Mouse (Mus musculus) liver, adult 2 months (tissue): ENCODE measurements at regions not wholly inside any gene's neighbourhood (a gene's known extent, or its start where the extent isn't known, plus 50 kb on each side); places are given as distances from the start of the nearest gene placed in this dataset.

Experiments
- DNase-seq: peaks from one replicate; pipeline ENCODE4 v3.0.0-alpha.2; 2011; ENCODE audit warnings: low read depth, low spot score; ENCODE audit errors: extremely low read depth
- H3K27ac ChIP-seq: fragments of 200-500 bp; replicated peaks from 2 replicates; pipeline ENCODE4 v1.5.1; 2012; ENCODE audit warnings: low read depth, mild to moderate bottlenecking, control low read depth, inconsistent platforms, low read length; ENCODE audit not compliant: insufficient read depth
- H3K27me3 ChIP-seq: fragments of 200-500 bp; 2 replicates; pipeline ENCODE4 v1.6.1; 2012; ENCODE audit warnings: mild to moderate bottlenecking, moderate library complexity, low read length, inconsistent platforms; ENCODE audit not compliant: control insufficient read depth, insufficient read depth
- H3K36me3 ChIP-seq: fragments of 200-500 bp; 2 replicates; pipeline ENCODE4 v1.6.1; 2012; ENCODE audit warnings: low read length, inconsistent platforms; ENCODE audit not compliant: control insufficient read depth, insufficient read depth
- H3K4me1 ChIP-seq: fragments of 200-500 bp; 2 replicates; pipeline ENCODE4 v1.6.1; 2011; ENCODE audit warnings: low read length; ENCODE audit not compliant: control insufficient read depth, insufficient read depth
- H3K4me3 ChIP-seq: fragments of 200-500 bp; 2 replicates; pipeline ENCODE4 v1.5.1; 2011; ENCODE audit warnings: low read depth, mild to moderate bottlenecking, control low read depth, low read length, moderate library complexity; ENCODE audit not compliant: insufficient read depth
- H3K79me2 ChIP-seq: fragments of 200-500 bp; 2 replicates; pipeline ENCODE4 v1.6.1; 2012; ENCODE audit warnings: inconsistent platforms, mild to moderate bottlenecking, low read length, moderate library complexity; ENCODE audit not compliant: control insufficient read depth, insufficient read depth
- H3K9ac ChIP-seq: fragments of 200-500 bp; 2 replicates; pipeline ENCODE4 v1.6.1; 2012; ENCODE audit warnings: low read depth, mild to moderate bottlenecking, control low read depth, inconsistent platforms, low read length
- CTCF ChIP-seq: fragments of 200-500 bp; IDR thresholded peaks from 2 replicates; pipeline ENCODE4 v1.5.1; 2011; ENCODE audit warnings: low read depth, low read length, control low read depth
- POLR2A ChIP-seq: fragments of 200-500 bp; IDR thresholded peaks from 2 replicates; pipeline ENCODE4 v1.6.1; 2011; ENCODE audit warnings: low read length, control low read depth; ENCODE audit not compliant: insufficient read depth; ENCODE audit errors: extremely low read depth
- WGBS: fragments of 180-500 bp; shearing (Covaris S2); methylation state at CpG from one replicate; pipeline ENCODE4 v1.1.7; 2018; 5-methylcytosine and 5-hydroxymethylcytosine counted together

DNA sequence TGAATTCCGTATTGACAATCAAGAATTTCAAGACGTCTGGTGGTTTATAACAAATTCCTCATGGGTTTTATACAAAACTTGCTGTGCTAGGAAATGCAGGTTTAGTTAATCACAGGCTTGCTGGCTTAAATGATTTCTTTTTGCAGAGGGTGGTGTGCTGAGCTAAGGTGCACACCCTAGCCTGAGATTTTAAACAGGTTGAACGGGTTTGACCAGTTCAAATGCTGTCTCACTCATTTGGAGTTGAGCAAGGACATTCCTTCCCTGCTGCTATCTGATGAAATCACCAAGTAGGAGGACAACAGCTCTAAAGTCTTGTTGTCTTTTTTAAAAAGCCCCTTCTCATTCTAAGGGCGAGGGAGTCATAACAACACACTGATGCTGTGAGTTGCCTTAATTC is 128.6 kb upstream of the Fam83b start:
- H3K9ac ChIP-seq = no peak overlapping the region
- TF ChIP-seq POLR2A = no peak
- no peak for TF ChIP-seq CTCF
- H3K27ac ChIP-seq = no peak overlapping the region
- no peaks in the 10 kb centered on the region for H3K36me3 ChIP-seq
- no peaks in the 10 kb centered on the region for H3K79me2 ChIP-seq
- H3K27me3 ChIP-seq = no peaks in the 10 kb centered on the region
- no peaks in the 10 kb centered on the region for H3K4me1 ChIP-seq
- H3K4me3 ChIP-seq = no peak overlapping the region
- DNase-seq = no peak
- 56% methylated on average over 4 of the region's 4 CpGs for WGBS

DNA sequence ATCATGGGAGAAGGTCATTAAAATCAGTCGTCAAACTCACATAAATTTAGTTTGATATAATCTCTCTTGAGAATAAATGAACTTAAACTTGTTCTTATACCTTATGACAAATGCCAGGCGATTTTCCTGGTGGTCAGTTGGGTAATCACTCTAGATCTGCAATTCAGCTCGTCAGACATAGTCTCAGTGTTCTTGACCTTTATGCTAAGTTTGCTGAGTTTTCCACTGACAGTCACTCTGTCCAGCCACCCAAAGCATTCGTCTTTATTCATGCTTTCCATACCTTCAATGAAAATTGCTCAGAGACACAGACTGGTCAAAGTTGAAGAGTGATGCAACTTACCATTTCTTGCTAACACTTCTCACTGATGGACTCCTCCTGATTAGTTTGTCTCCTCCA is 126.1 kb upstream of the Fam83b start:
- Histone ChIP-seq H3K27me3 (no peaks in the 10 kb centered on the region), H3K4me3 (no peak overlapping the region), H3K4me1 (no peaks in the 10 kb centered on the region), H3K36me3 (no peaks in the 10 kb centered on the region), H3K9ac (no peak overlapping the region), H3K79me2 (no peaks in the 10 kb centered on the region), H3K27ac (no peak overlapping the region)
- TF ChIP-seq CTCF (no peak), POLR2A (no peak)
- DNase-seq = no peak
- 67% methylated on average over 4 of the region's 4 CpGs for WGBS

DNA sequence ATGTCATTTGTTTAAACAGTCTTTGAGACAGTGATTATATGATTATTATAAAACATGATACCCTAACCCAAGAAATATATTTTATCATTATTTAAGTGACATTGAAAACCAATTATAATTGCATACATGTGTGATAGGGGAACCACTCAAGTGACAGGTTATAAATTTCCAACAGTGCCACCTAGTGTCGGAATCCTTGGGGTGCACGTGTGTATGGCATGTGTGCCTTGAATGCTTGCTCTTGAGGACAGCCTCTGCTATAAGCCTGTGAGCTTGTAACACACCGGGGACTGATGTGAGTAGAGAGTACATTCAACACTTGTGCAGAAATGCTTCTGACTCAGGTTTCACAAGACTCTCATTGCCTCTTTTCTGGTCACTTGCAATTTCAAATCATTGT is 93.9 kb upstream of the Fam83b start:
- Histone ChIP-seq H3K9ac (no peak overlapping the region), H3K4me3 (no peak overlapping the region), H3K4me1 (no peaks in the 10 kb centered on the region), H3K79me2 (no peaks in the 10 kb centered on the region), H3K36me3 (no peaks in the 10 kb centered on the region), H3K27me3 (no peaks in the 10 kb centered on the region), H3K27ac (no peak overlapping the region)
- WGBS = 18% methylated on average over 3 of the region's 3 CpGs
- TF ChIP-seq POLR2A (no peak), CTCF (peak; percentile 58)
- peak; percentile 48 for DNase-seq

DNA sequence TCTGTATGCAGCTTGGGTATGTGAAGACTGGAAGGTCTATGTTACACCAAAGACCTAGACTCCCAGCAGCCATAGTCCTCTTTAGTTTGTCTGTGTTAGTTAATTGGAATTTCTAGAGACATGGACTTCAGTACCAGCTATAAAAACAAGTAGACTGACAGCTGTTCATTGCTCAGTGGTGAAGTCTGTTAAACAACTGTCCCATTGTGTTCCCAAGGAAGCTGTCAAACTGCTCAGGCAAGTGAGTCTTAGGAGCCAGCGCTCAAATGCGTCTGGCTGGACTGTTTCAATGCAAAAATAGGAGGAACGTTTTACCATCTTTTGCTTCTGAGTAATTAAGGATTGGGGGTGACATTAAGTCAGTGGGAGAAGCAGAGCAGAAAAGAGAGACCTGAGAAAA is 92.9 kb upstream of the Fam83b start:
- no peak overlapping the region for H3K4me3 ChIP-seq
- TF ChIP-seq CTCF (no peak), POLR2A (no peak)
- WGBS = 73% methylated on average over 3 of the region's 3 CpGs

GRCm38 (mm10) chr9:76653311-76653710 is 86.4 kb upstream of the Fam83b start:
- H3K4me3 ChIP-seq = no peak overlapping the region
- H3K36me3 ChIP-seq = no peaks in the 10 kb centered on the region
- TF ChIP-seq POLR2A (no peak), CTCF (no peak)
- no peak for DNase-seq
- H3K27ac ChIP-seq = no peak overlapping the region
- WGBS = 72% methylated on average over 2 of the region's 2 CpGs
- H3K79me2 ChIP-seq = no peaks in the 10 kb centered on the region
- H3K9ac ChIP-seq = no peak overlapping the region
- no peaks in the 10 kb centered on the region for H3K27me3 ChIP-seq
- no peaks in the 10 kb centered on the region for H3K4me1 ChIP-seq

More for the DNA sequence above, 92.9 kb upstream of the Fam83b start:
- Histone ChIP-seq H3K9ac (no peak overlapping the region), H3K4me1 (no peaks in the 10 kb centered on the region), H3K27ac (no peak overlapping the region), H3K27me3 (no peaks in the 10 kb centered on the region), H3K79me2 (no peaks in the 10 kb centered on the region), H3K36me3 (no peaks in the 10 kb centered on the region)
- DNase-seq = no peak

DNA sequence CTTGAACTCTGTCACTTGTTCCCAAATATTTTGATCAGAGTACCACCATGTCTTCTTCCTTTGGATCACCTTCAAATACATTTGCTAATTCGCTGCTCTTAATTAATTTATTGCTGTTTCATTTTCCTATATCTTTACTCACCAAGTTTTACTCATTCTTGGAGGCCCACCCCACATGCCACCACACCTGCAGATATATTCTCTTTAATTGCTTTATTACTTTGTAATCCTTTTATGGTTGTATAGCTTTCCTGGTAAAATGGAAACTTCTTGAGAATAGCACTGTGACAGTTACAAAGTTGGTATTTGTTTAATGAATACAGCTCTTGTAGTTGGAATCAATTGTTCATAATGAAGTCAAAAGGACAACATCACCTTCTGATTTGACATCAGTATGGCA is 82.6 kb upstream of the Fam83b start:
- no peaks in the 10 kb centered on the region for H3K4me1 ChIP-seq
- no peak for DNase-seq
- no peak overlapping the region for H3K9ac ChIP-seq
- no peaks in the 10 kb centered on the region for H3K79me2 ChIP-seq
- H3K4me3 ChIP-seq = no peak overlapping the region
- no peak overlapping the region for H3K27ac ChIP-seq
- WGBS = 89% methylated on average over 1 of the region's 1 CpGs
- no peaks in the 10 kb centered on the region for H3K36me3 ChIP-seq
- H3K27me3 ChIP-seq = no peaks in the 10 kb centered on the region
- TF ChIP-seq CTCF = no peak
- no peak for TF ChIP-seq POLR2A
